In genomic region chr5:33695718-33696121, GRCm38 (mm10) we compare ENCODE assay signal across 8 mouse cellular contexts. TPM values are rescaled to one million over a fixed set of nuclear protein-coding genes. Genes with fewer than 3 reads are reported as not detected.
DNase-seq lines count a peak whose midpoint lies in the region; ATAC-seq and TF ChIP-seq lines count a peak whose summit lies in the region.

No protein-coding gene starts in this region.

- intact Hi-C loops in heart, adult 2 months (cut with DNase I): no loop called here
- intact Hi-C loops in heart, postnatal 14 days (cut with DNase I): no loop called here

- H3K9me3 ChIP-seq in ES-E14 (ENCODE audit: control insufficient read depth, insufficient read depth, low read depth, low read length): no peaks in the 10 kb centered on the region
- no peaks in the 10 kb centered on the region for H3K9me3 ChIP-seq in hindbrain, embryonic 12.5 days (replicated peaks)
- H3K9me3 ChIP-seq in midbrain, embryonic 12.5 days: no peaks in the 10 kb centered on the region

- H3K36me3 ChIP-seq in heart, adult 2 months (ENCODE audit: control insufficient read depth, insufficient read depth, low read length): no peaks in the 10 kb centered on the region
- no peaks in the 10 kb centered on the region for H3K36me3 ChIP-seq in ES-E14 (ENCODE audit: control insufficient read depth, insufficient read depth, low read length, poor library complexity, severe bottlenecking)
- no peaks in the 10 kb centered on the region for H3K36me3 ChIP-seq in hindbrain, embryonic 12.5 days
- no peaks in the 10 kb centered on the region for H3K36me3 ChIP-seq in midbrain, embryonic 12.5 days

- TF ChIP-seq EP300 in heart, adult 2 months (IDR thresholded peaks at IDR 0.05; ENCODE audit: insufficient read depth, low read depth, low read length): no peak

- peak overlapping the region; percentile 84 for H3K27ac ChIP-seq in heart, adult 2 months
- H3K27ac ChIP-seq in ES-E14 (ENCODE audit: insufficient read depth, low read depth, low read length, poor library complexity, severe bottlenecking): no peak overlapping the region
- peak overlapping the region; percentile 76 for H3K27ac ChIP-seq in hindbrain, embryonic 12.5 days
- peak overlapping the region; percentile 92 for H3K27ac ChIP-seq in midbrain, embryonic 12.5 days (replicated peaks)

- peak overlapping the region; percentile 88 for H3K9ac ChIP-seq in heart, adult 2 months (ENCODE audit: low read depth, low read length)
- H3K9ac ChIP-seq in ES-E14 (ENCODE audit: insufficient read depth, low read depth, low read length, poor library complexity, severe bottlenecking): peak overlapping the region; percentile 18
- H3K9ac ChIP-seq in hindbrain, embryonic 12.5 days: peak overlapping the region; percentile 61
- H3K9ac ChIP-seq in midbrain, embryonic 12.5 days (replicated peaks): peak overlapping the region; percentile 54

- peak overlapping the region; percentile 68 for H3K4me3 ChIP-seq in heart, adult 2 months
- H3K4me3 ChIP-seq in ES-E14 (ENCODE audit: insufficient read depth in 1 of 2, low read depth in 1 of 2, low read length in 2 of 2, poor library complexity in 1 of 2, severe bottlenecking in 1 of 2): peak overlapping the region; percentile 30 to 70
- peak overlapping the region; percentile 37 for H3K4me3 ChIP-seq in hindbrain, embryonic 12.5 days
- H3K4me3 ChIP-seq in midbrain, embryonic 12.5 days: peak overlapping the region; percentile 41

- WGBS in heart, adult 2 months: 13% methylated on average over 24 of the region's 24 CpGs
- 2% methylated on average over 24 of the region's 24 CpGs for WGBS in hindbrain, embryonic 12.5 days
- WGBS in midbrain, embryonic 12.5 days: 2% methylated on average over 24 of the region's 24 CpGs

- peak; percentile 18; the same call in 1 of the 2 replicates for ATAC-seq in hindbrain, embryonic 12.5 days (ENCODE audit: low FRiP score)
- peak; percentile 5; the same call in 1 of the 2 replicates for ATAC-seq in midbrain, embryonic 12.5 days (ENCODE audit: low FRiP score, low read depth)

- no peak for TF ChIP-seq POLR2A in heart, adult 2 months (IDR thresholded peaks at IDR 0.05; ENCODE audit: insufficient read depth, low read depth, low read length)

- no peaks in the 10 kb centered on the region for H3K27me3 ChIP-seq in heart, adult 2 months (ENCODE audit: control insufficient read depth, insufficient read depth, low read length)
- peaks cover 85% of the 10 kb centered on the region for H3K27me3 ChIP-seq in hindbrain, embryonic 12.5 days
- peaks cover 92% of the 10 kb centered on the region for H3K27me3 ChIP-seq in midbrain, embryonic 12.5 days

- no peaks in the 10 kb centered on the region for H3K4me1 ChIP-seq in heart, adult 2 months (ENCODE audit: control insufficient read depth, insufficient read depth, low read length)
- H3K4me1 ChIP-seq in ES-E14 (ENCODE audit: control insufficient read depth in 2 of 2, insufficient read depth in 2 of 2, low read length in 2 of 2, poor library complexity in 1 of 2): peaks cover 5 to 6% of the 10 kb centered on the region in 2 experiments; a peak in 3 of 4 replicates
- H3K4me1 ChIP-seq in hindbrain, embryonic 12.5 days: peaks cover 74% of the 10 kb centered on the region
- peaks cover 94% of the 10 kb centered on the region for H3K4me1 ChIP-seq in midbrain, embryonic 12.5 days

- no peak for TF ChIP-seq CTCF in heart, adult 2 months (IDR thresholded peaks at IDR 0.05)

- no peak for DNase-seq in heart, adult 2 months
- DNase-seq in heart, postnatal 14 days: no peak
- no peak for DNase-seq in ES-E14 (ENCODE audit: low read depth, low spot score)
- no peak for DNase-seq in left cerebral cortex, adult 8-10 months (ENCODE audit: low spot score in 2 of 2)
- no peak for DNase-seq in thymus, postnatal 14 days
- no peak for DNase-seq in cerebellum, postnatal 14 days

- in situ Hi-C loops in ES-E14 (cut with MboI; ENCODE audit: low sequenced_read_pairs in 2 of 2, unreplicated experiment in 2 of 2): no loop called here

- H3K79me2 ChIP-seq in heart, adult 2 months (replicated peaks; ENCODE audit: control insufficient read depth, insufficient read depth, low read length): no peaks in the 10 kb centered on the region

- peak overlapping the region; percentile 66 for H3K4me2 ChIP-seq in hindbrain, embryonic 12.5 days (replicated peaks)
- peak overlapping the region; percentile 68 for H3K4me2 ChIP-seq in midbrain, embryonic 12.5 days (replicated peaks)

TF ChIP-seq in ES-E14, 5 proteins besides CTCF, POLR2A, EP300 and RAD21:
- no peak for TF ChIP-seq HCFC1 (IDR thresholded peaks at IDR 0.05; ENCODE audit: borderline replicate concordance, insufficient read depth, low read length)
- TF ChIP-seq MAFK (IDR thresholded peaks at IDR 0.05; ENCODE audit: insufficient read depth, low read depth, low read length): no peak
- TF ChIP-seq CHD2 (IDR thresholded peaks at IDR 0.05; ENCODE audit: low read depth, low read length): no peak
- no peak for TF ChIP-seq ZNF384 (IDR thresholded peaks at IDR 0.05; ENCODE audit: low read depth, low read length)
- TF ChIP-seq ZC3H11A (IDR thresholded peaks at IDR 0.05; ENCODE audit: borderline replicate concordance, low read depth, low read length): no peak
TF ChIP-seq in ES-E14: peak in this region for 0.

RNA-seq across cellular contexts. Expression of gene Fgfr3, which starts 25.8 kb away (rescaled TPM):
- total RNA-seq in heart, adult 2 months (2021): 10 to 100 TPM in 1 of 2 experiments, 1 to 10 TPM in 1; 8.6 to 10.1 TPM
- 15.1 and 15.4 TPM in 2 replicates for polyA plus RNA-seq in heart, adult 2 months (2012; rRNA removed)
- 10 to 100 TPM; 12.7 to 13.0 TPM for total RNA-seq in heart, postnatal 14 days (2021)
- 3.9 and 5.1 TPM in 2 replicates for total RNA-seq in ES-E14 (2012; rRNA removed)
- 63.6 and 68.4 TPM in 2 replicates for polyA plus RNA-seq in hindbrain, embryonic 12.5 days (2016; fragmentation: Nextera tagmentation; extraction: Ambion mirVana)
- 66.2 and 88.3 TPM in 2 replicates for polyA plus RNA-seq in midbrain, embryonic 12.5 days (2016; fragmentation: Nextera tagmentation; extraction: Ambion mirVana)
- total RNA-seq in left cerebral cortex, adult 8-10 months (2022): 100 to 1,000 TPM; 103 to 113 (median 105) TPM

RNA-seq across cellular contexts. Expression of gene Tmem129, which starts 37.5 kb away (rescaled TPM):
- 10 to 100 TPM; 19.3 to 21.8 TPM for total RNA-seq in heart, adult 2 months (2021)
- polyA plus RNA-seq in heart, adult 2 months (2012; rRNA removed): 40.1 and 49.0 TPM in 2 replicates
- total RNA-seq in heart, postnatal 14 days (2021): 10 to 100 TPM; 17.0 to 17.8 TPM
- 15.0 and 17.8 TPM in 2 replicates for total RNA-seq in ES-E14 (2012; rRNA removed)
- 33.3 and 33.8 TPM in 2 replicates for polyA plus RNA-seq in hindbrain, embryonic 12.5 days (2016; fragmentation: Nextera tagmentation; extraction: Ambion mirVana)
- polyA plus RNA-seq in midbrain, embryonic 12.5 days (2016; fragmentation: Nextera tagmentation; extraction: Ambion mirVana): 31.8 and 37.5 TPM in 2 replicates
- 10 to 100 TPM; 23.1 to 26.2 (median 24.0) TPM for total RNA-seq in left cerebral cortex, adult 8-10 months (2022)

RNA-seq across cellular contexts. Expression of gene Tacc3, which starts 37.8 kb away (rescaled TPM):
- total RNA-seq in heart, adult 2 months (2021): 1 to 10 TPM; 1.4 to 3.1 TPM
- 1.8 and 2.6 TPM in 2 replicates for polyA plus RNA-seq in heart, adult 2 months (2012; rRNA removed)
- total RNA-seq in heart, postnatal 14 days (2021): 10 to 100 TPM in 1 of 2 experiments, 1 to 10 TPM in 1; 6.8 to 12.0 TPM
- total RNA-seq in ES-E14 (2012; rRNA removed): 120 and 132 TPM in 2 replicates
- 161 TPM in 2 replicates for polyA plus RNA-seq in hindbrain, embryonic 12.5 days (2016; fragmentation: Nextera tagmentation; extraction: Ambion mirVana)
- 203 and 205 TPM in 2 replicates for polyA plus RNA-seq in midbrain, embryonic 12.5 days (2016; fragmentation: Nextera tagmentation; extraction: Ambion mirVana)
- 1 to 10 TPM; 5.3 to 7.5 (median 6.9) TPM for total RNA-seq in left cerebral cortex, adult 8-10 months (2022)

RNA-seq across cellular contexts. Expression of gene Slbp, which starts 43.3 kb away (rescaled TPM):
- total RNA-seq in heart, adult 2 months (2021): 10 to 100 TPM; 10.6 to 12.7 TPM
- polyA plus RNA-seq in heart, adult 2 months (2012; rRNA removed): 7.7 and 13.8 TPM in 2 replicates
- 10 to 100 TPM; 17.8 to 22.2 TPM for total RNA-seq in heart, postnatal 14 days (2021)
- 98.6 and 123 TPM in 2 replicates for total RNA-seq in ES-E14 (2012; rRNA removed)
- 182 and 186 TPM in 2 replicates for polyA plus RNA-seq in hindbrain, embryonic 12.5 days (2016; fragmentation: Nextera tagmentation; extraction: Ambion mirVana)
- 231 TPM in 2 replicates for polyA plus RNA-seq in midbrain, embryonic 12.5 days (2016; fragmentation: Nextera tagmentation; extraction: Ambion mirVana)
- 10 to 100 TPM; 25.0 to 28.6 (median 26.4) TPM for total RNA-seq in left cerebral cortex, adult 8-10 months (2022)

Comparison
In these comparisons a context has a peak if more than half of its experiments do, and no peak if none do; other contexts are left out.
1. H3K9ac ChIP-seq: peak in every context shown above with its lines; median percentile 88 in heart, adult 2 months; 61 in hindbrain, embryonic 12.5 days; 54 in midbrain, embryonic 12.5 days; 18 in ES-E14.
2. RNA of gene Fgfr3, which starts 25.8 kb away (total RNA-seq): 103 to 113 TPM in left cerebral cortex, adult 8-10 months; 12.7 to 13.0 TPM in heart, postnatal 14 days, 8.6 to 10.1 TPM in heart, adult 2 months and 3.9 to 5.1 TPM in ES-E14; every median in the first group is over 4 times any median in the second.
3. Peak in every context shown above with its lines, with median percentiles within 50 percentile points of each other: H3K4me3 ChIP-seq.